Mouse (Mus musculus) midbrain, postnatal 0 days (tissue): ENCODE measurements at regions not wholly inside any gene's neighbourhood (a gene's known extent, or its start where the extent isn't known, plus 50 kb on each side); places are given as distances from the start of the nearest gene placed in this dataset.
A peak's percentile ranks its signal among the peaks of the same experiment; 100 is the strongest.

Experiments
- ATAC-seq: fragments of 200-750 bp; cut with Nextera tagmentation; 2 replicates; pipeline ENCODE4 v1.8.0; 2017; ENCODE audit warnings: moderate number of reproducible peaks, mild to moderate bottlenecking, moderate TSS enrichment, moderate library complexity; ENCODE audit not compliant: low FRiP score
- DNase-seq: peaks from one replicate; pipeline ENCODE4 v3.0.0-alpha.2; 2015; ENCODE audit warnings: low spot score
- H3K27ac ChIP-seq: fragments of 300-500 bp; sonication (generic); 2 replicates; pipeline ENCODE4 v1.5.1; 2014; ENCODE audit warnings: low read depth, mild to moderate bottlenecking, low read length, mixed read lengths
- H3K27me3 ChIP-seq: fragments of 300-500 bp; sonication (generic); 2 replicates; pipeline ENCODE4 v1.6.1; 2014; ENCODE audit warnings: low read length, control low read depth, mixed read lengths; ENCODE audit not compliant: insufficient read depth
- H3K36me3 ChIP-seq: fragments of 300-500 bp; sonication (generic); 2 replicates; pipeline ENCODE4 v1.6.1; 2014; ENCODE audit warnings: low read length, control low read depth, mixed read lengths; ENCODE audit not compliant: insufficient read depth
- H3K4me1 ChIP-seq: fragments of 300-500 bp; sonication (generic); 2 replicates; pipeline ENCODE4 v1.6.1; 2014; ENCODE audit warnings: mild to moderate bottlenecking, control low read depth, antibody characterized with exemption, low read length, mixed read lengths; ENCODE audit not compliant: insufficient read depth
- H3K4me2 ChIP-seq: fragments of 300-500 bp; sonication (generic); 2 replicates; pipeline ENCODE4 v1.6.1; 2014; ENCODE audit warnings: low read depth, mild to moderate bottlenecking, low read length, mixed read lengths; ENCODE audit not compliant: poor library complexity, severe bottlenecking
- H3K4me3 ChIP-seq: fragments of 300-500 bp; sonication (generic); 2 replicates; pipeline ENCODE4 v1.5.1; 2014; ENCODE audit warnings: low read depth, mild to moderate bottlenecking, low read length, moderate library complexity
- H3K9ac ChIP-seq: fragments of 300-500 bp; sonication (generic); replicated peaks from 2 replicates; pipeline ENCODE4 v1.6.1; 2014; ENCODE audit warnings: mild to moderate bottlenecking, low read length, moderate library complexity, mixed read lengths; ENCODE audit not compliant: poor library complexity, severe bottlenecking
- H3K9me3 ChIP-seq: fragments of 300-500 bp; sonication (generic); 2 replicates; pipeline ENCODE4 v1.6.1; 2016; ENCODE audit warnings: low read length, control low read depth
- CTCF ChIP-seq: IDR thresholded peaks from 2 replicates; pipeline ENCODE4 v1.5.1; 2016; ENCODE audit warnings: antibody characterized with exemption, mild to moderate bottlenecking
- WGBS: fragments of 180-500 bp; shearing (Covaris S2); extraction: QIAGEN DNeasy Blood & Tissue Kit; methylation state at CpG from one replicate; pipeline ENCODE4 v1.1.7; 2014; 5-methylcytosine and 5-hydroxymethylcytosine counted together

DNA sequence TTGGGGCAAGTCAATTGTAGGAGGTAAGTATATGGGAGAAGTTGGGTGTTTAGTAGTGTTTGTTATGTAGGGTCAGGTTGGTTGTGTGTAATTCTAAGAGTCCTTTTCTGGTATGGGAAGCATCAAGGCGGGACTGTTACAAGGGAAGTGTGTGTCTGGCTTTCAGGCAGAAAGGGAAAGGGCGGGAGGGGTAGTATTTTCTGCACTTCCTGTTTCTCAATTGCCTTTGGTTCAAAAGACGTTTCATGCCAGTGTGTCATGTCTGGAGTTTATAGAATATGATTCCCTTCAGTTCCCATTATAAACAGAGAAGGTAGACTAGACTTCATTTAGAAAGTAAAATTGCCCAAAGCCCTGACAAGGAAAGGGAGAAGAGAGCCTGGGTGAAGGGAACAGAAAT lies 107.7 kb upstream of the Cwc22 start:
- no peaks in the 10 kb centered on the region for H3K36me3 ChIP-seq
- H3K27ac ChIP-seq = no peak overlapping the region
- no peak overlapping the region for H3K9ac ChIP-seq
- TF ChIP-seq CTCF = no peak
- 78% methylated on average over 3 of the region's 3 CpGs for WGBS
- ATAC-seq (no peak), DNase-seq (no peak)
- no peaks in the 10 kb centered on the region for H3K9me3 ChIP-seq
- no peak overlapping the region for H3K4me3 ChIP-seq
- H3K4me2 ChIP-seq = no peak overlapping the region
- H3K4me1 ChIP-seq = 0 out of 2 replicates have a peak, but pooled peaks cover 3% of the 10 kb centered on the region
- H3K27me3 ChIP-seq = no peaks in the 10 kb centered on the region

- Histone ChIP-seq H3K27me3 (no peaks in the 10 kb centered on the region), H3K9ac (no peak overlapping the region), H3K9me3 (no peaks in the 10 kb centered on the region), H3K4me2 (no peak overlapping the region), H3K36me3 (no peaks in the 10 kb centered on the region), H3K4me3 (no peak overlapping the region), H3K4me1 (0 out of 2 replicates have a peak, but pooled peaks cover 4% of the 10 kb centered on the region), H3K27ac (no peak overlapping the region)
- DNase-seq (no peak), ATAC-seq (no peak)
- TF ChIP-seq CTCF = no peak
- WGBS = 92% methylated on average over 7 of the region's 7 CpGs
Measured at GRCm38 (mm10) chr2:78050542-78050941, 104.4 kb upstream of the Cwc22 start.

DNA sequence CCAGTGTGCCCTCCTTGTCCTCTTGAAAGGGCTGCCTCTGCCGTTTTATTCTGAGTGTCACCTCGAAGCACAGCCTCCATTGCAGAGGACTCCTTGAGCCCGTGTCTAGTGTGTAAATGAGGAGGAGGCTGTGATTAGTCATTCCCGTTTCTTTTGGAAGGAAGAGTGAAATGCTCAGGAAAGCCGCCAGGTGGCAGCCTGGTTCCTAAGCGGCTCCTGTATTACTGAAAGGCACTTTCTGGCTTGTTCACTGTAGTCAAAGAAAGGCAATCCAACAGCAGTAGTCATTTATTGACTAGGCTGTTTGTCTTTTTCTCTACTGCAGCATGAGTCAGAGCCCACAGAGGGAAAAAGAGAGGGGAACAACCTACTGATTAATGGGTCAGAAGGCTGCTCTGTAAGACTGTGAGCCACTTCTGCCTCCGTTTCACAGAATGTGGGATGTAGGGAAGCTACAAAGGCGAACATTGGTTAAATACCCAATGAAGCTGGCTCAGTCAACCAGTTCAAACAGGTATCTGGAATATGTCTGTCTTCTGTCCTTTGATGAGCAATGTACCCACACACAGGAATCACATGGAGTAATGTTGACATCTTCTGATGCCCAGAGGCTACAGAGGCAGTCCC lies 103.2 kb upstream of the Cwc22 start:
- DNase-seq = peak; percentile 95
- TF ChIP-seq CTCF = peak; percentile 96
- Histone ChIP-seq H3K9me3 (no peaks in the 10 kb centered on the region), H3K9ac (no peak overlapping the region; the same call in 1 of the 2 replicates), H3K4me2 (peak overlapping the region; percentile 43), H3K27me3 (no peaks in the 10 kb centered on the region), H3K36me3 (no peaks in the 10 kb centered on the region), H3K4me3 (peak overlapping the region; percentile 25; the same call in 1 of the 2 replicates), H3K27ac (peak overlapping the region; percentile 32; the same call in 1 of the 2 replicates), H3K4me1 (0 out of 2 replicates have a peak, but pooled peaks cover 4% of the 10 kb centered on the region)
- ATAC-seq = peak; percentile 84
- 20% methylated on average over 8 of the region's 8 CpGs for WGBS

GRCm38 (mm10) chr2:78048706-78049055 lies 102.5 kb upstream of the Cwc22 start:
- H3K9me3 ChIP-seq = no peaks in the 10 kb centered on the region
- H3K4me1 ChIP-seq = 0 out of 2 replicates have a peak, but pooled peaks cover 4% of the 10 kb centered on the region
- H3K27ac ChIP-seq = peak overlapping the region; percentile 32; the same call in 1 of the 2 replicates
- peak; percentile 72; the same call in 1 of the 2 replicates for ATAC-seq
- WGBS = 53% methylated on average over 6 of the region's 6 CpGs
- peak; percentile 24 for DNase-seq
- H3K9ac ChIP-seq = no peak overlapping the region; the same call in 1 of the 2 replicates
- H3K4me3 ChIP-seq = peak overlapping the region; percentile 25; the same call in 1 of the 2 replicates
- no peak for TF ChIP-seq CTCF
- peak overlapping the region; percentile 43 for H3K4me2 ChIP-seq
- no peaks in the 10 kb centered on the region for H3K27me3 ChIP-seq
- H3K36me3 ChIP-seq = no peaks in the 10 kb centered on the region

DNA sequence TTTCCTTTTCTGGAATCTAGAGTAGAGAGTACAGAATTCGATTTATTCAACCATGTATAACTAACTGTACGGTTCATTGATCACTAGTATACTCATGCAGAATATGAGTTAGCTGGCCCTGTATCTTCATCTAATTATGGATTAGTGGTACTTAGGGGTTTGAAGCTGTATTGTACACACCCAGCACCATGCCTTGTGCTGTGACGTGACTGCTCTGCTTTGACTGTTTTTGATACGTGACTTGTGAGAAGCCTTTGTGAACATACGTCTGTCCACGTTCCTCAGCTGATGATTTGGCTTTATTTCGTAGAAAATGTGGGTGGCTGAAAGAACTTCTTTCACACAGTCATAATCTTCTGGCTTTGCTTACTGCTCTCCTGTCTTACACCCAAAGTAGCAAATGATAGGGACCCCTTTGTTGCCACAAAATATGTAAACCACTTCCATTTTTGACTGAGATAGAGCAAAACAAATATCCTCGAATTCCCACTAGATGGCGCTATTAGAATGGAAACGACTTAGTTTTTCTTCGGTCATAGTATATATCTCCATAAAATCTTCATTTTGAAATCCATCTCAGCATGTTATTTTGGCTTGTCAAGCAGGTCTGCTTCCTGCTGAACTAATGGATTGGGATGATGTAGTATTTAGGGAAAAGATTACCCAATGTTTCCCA lies 102.0 kb upstream of the Cwc22 start:
- DNase-seq (peak; percentile 90), ATAC-seq (peak; percentile 53; the same call in 1 of the 2 replicates)
- TF ChIP-seq CTCF = peak; percentile 88
- Histone ChIP-seq H3K9me3 (no peaks in the 10 kb centered on the region), H3K27ac (peak overlapping the region; percentile 32; the same call in 1 of the 2 replicates), H3K4me1 (0 out of 2 replicates have a peak, but pooled peaks cover 4% of the 10 kb centered on the region), H3K36me3 (no peaks in the 10 kb centered on the region), H3K9ac (no peak overlapping the region), H3K27me3 (no peaks in the 10 kb centered on the region), H3K4me2 (peak overlapping the region; percentile 43), H3K4me3 (no peak overlapping the region)
- WGBS = 32% methylated on average over 11 of the region's 11 CpGs

DNA sequence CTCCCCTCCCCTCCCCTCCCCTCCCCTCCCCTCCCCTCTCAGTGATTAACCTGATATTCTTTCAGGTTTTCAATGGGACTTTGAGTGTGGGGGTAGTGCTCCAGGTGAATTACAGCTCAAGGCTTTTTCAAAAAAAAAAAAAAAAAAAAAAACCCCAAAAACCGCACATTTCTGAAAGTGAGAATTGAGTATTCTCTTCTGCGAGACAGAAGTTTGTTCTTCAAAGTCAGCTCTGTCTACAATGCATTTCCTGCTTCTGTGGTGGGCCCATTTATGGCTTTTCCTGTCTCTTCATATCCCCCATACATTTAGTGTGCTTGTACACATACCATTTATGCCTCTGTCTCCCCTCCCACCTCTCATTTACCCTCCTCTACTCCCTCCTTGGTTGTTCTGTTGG lies 81.1 kb upstream of the Cwc22 start:
- no peaks in the 10 kb centered on the region for H3K9me3 ChIP-seq
- H3K36me3 ChIP-seq = no peaks in the 10 kb centered on the region
- no peak overlapping the region for H3K9ac ChIP-seq
- no peaks in the 10 kb centered on the region for H3K27me3 ChIP-seq
- H3K4me1 ChIP-seq = no peaks in the 10 kb centered on the region
- ATAC-seq (no peak), DNase-seq (no peak)
- no peak for TF ChIP-seq CTCF
- H3K27ac ChIP-seq = no peak overlapping the region
- H3K4me2 ChIP-seq = no peak overlapping the region
- WGBS = 94% methylated on average over 2 of the region's 2 CpGs
- H3K4me3 ChIP-seq = no peak overlapping the region
